Mouse (Mus musculus): ENCODE results near the gene Pcbp1. TPM values are rescaled to one million over a fixed set of nuclear protein-coding genes. Genes with fewer than 3 reads are reported as not detected.

The Pcbp1 gene
- polyA plus RNA-seq, 1 experiment from 2014 or later: 192 TPM

DNA sequence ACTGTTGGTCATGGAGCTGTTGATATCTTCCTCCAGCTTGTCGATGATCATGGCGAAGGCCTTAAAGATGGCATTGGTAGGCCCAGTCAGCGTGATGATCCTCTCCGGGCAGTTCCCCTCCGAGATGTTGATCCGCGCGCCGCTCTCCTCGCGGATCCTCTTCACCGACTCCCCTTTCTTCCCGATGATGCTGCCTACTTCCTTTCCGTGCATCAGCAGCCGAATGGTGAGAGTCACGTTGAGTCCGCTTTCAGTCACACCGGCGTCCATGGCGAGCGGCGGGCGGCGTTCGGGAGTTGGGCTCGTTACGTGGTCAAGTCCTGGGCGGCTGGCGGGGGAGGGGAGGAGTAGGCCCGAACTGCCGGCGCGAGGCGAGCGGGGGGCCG is 482 bp downstream of the Pcbp1 start:
- H3K27me3 ChIP-seq (ENCODE audit: control insufficient read depth, insufficient read depth, low read depth, low read length): no peaks in the 10 kb centered on the region
- H3K4me1 ChIP-seq (replicated peaks; ENCODE audit: control insufficient read depth, insufficient read depth, low read length): peaks cover 25% of the 10 kb centered on the region
- no peaks in the 10 kb centered on the region for H3K9me3 ChIP-seq (ENCODE audit: control insufficient read depth, low read length)
- WGBS: under 1% methylated on average over 36 of the region's 36 CpGs
- peak overlapping the region; percentile 89 for H3K4me2 ChIP-seq (ENCODE audit: low read depth, low read length)
- H3K4me3 ChIP-seq (ENCODE audit: low read length): peak overlapping the region; percentile 98
- peaks cover 15% of the 10 kb centered on the region for H3K36me3 ChIP-seq (ENCODE audit: control insufficient read depth, insufficient read depth, low read length)
- peak; percentile 54 for ATAC-seq (ENCODE audit: low read depth)
- peak overlapping the region; percentile 99 for H3K9ac ChIP-seq (ENCODE audit: low read length)
- peak overlapping the region; percentile 100 for H3K27ac ChIP-seq (ENCODE audit: low read length)

DNA sequence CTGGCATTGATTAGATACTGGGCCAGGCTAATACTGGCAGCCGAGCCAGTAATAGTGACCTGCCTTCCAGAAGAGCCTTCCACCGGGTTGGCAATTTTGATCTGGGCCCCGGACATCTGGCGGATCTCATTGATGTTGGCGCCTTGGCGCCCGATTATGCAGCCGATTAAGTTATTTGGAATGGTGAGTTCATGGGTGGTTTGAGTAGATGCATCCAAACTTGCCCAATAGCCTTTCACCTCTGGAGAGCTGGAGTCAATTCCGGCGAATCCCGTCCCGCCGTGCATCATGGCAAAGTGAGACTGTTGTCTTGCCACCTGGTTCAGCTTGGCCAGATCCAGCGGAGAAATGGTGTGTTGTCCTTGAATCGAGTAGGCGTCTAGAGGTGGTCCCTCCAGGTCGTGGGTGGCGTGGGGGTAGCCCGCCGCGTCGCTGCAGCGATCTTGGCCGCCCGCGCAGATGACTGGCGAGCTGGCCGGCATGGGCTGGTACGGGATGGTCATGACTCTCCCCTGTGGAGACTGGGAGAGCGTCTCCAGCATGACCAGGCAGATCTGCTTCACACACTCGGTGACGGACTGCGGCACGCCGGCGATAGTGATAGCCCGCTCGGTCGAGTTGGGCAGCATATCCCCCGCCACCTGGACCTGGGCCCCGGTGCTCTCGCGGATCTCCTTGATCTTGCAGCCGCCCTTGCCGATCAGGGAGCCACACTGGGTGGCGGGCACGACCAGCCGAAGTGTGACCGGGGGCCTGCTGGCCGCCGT is 1.1 kb downstream of the Pcbp1 start:
- peaks cover 15% of the 10 kb centered on the region for H3K36me3 ChIP-seq (ENCODE audit: control insufficient read depth, insufficient read depth, low read length)
- peaks cover 25% of the 10 kb centered on the region for H3K4me1 ChIP-seq (replicated peaks; ENCODE audit: control insufficient read depth, insufficient read depth, low read length)
- WGBS: under 1% methylated on average over 51 of the region's 51 CpGs
- ATAC-seq (ENCODE audit: low read depth): no peak; the same call in 1 of the 2 replicates
- peak overlapping the region; percentile 99 for H3K9ac ChIP-seq (ENCODE audit: low read length)
- H3K9me3 ChIP-seq (ENCODE audit: control insufficient read depth, low read length): no peaks in the 10 kb centered on the region
- H3K27ac ChIP-seq (ENCODE audit: low read length): peak overlapping the region; percentile 100
- H3K27me3 ChIP-seq (ENCODE audit: control insufficient read depth, insufficient read depth, low read depth, low read length): no peaks in the 10 kb centered on the region
- peak overlapping the region; percentile 89 for H3K4me2 ChIP-seq (ENCODE audit: low read depth, low read length)
- peak overlapping the region; percentile 98 for H3K4me3 ChIP-seq (ENCODE audit: low read length)

DNA sequence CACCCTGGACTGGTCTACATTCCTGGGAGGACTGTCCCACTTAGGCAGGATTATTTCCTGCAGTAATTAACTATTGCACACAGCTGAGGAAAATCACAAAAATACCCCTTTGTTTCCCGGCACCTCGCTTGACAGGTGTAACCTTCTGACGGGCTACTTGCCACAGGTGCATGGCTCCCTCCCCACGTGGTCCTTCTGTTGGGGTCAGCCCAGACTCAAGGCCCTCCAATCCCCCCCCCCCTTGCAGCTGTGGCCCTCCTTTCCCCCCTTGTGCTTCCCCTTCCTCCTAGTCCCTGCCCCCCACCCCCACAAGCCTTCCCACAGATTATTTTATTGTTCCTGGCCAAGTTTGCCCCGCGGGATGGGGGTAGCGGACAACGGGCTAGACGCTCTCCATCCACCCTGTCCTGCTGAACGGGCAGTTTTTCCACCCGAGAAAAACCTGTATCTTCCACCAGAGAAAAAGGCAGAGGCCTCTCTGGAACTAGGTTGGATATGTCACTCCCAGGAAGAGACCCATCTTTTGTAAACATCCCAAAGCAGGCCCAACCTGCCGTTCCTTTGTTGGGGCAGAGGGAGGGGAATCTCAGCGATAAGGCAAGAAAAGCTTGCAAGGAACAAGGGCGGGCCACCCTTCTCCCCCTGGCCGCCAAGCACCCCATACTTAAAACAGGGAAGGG is 2.2 kb downstream of the Pcbp1 start:
- under 1% methylated on average over 15 of the region's 15 CpGs for WGBS
- Histone ChIP-seq H3K4me3 (ENCODE audit: low read length) (peak overlapping the region; percentile 98), H3K27ac (ENCODE audit: low read length) (peak overlapping the region; percentile 92), H3K9me3 (ENCODE audit: control insufficient read depth, low read length) (no peaks in the 10 kb centered on the region), H3K9ac (ENCODE audit: low read length) (peak overlapping the region; percentile 85), H3K36me3 (ENCODE audit: control insufficient read depth, insufficient read depth, low read length) (peaks cover 10% of the 10 kb centered on the region; the same call in 1 of the 2 replicates), H3K4me2 (ENCODE audit: low read depth, low read length) (peak overlapping the region; percentile 89), H3K4me1 (replicated peaks; ENCODE audit: control insufficient read depth, insufficient read depth, low read length) (peaks cover 25% of the 10 kb centered on the region), H3K27me3 (ENCODE audit: control insufficient read depth, insufficient read depth, low read depth, low read length) (no peaks in the 10 kb centered on the region)
- ATAC-seq (ENCODE audit: low read depth): no peak

DNA sequence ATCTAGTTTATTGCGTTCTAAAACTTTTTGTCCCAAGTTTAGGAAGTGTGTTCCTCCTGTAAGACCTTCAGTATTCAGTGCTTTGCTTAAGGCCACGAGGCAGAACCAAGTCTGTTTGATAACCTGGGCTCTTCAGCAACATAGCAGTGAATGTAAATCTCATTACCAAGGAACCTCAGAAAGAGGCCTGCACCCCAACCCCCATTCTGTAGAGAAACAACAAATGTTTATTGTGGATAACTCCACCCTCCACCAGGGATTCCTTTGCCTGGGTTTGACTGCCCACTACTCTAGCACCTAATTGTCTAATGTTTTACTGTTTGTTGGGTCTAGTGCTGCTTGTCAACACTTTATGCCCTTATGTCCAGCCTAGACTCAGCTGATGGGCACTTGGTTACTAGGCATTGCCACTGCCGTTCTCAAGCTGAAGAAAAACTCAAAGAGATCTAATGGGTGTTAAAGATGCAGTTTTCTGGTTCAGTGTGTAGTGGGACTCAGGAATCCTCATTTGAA is 2.8 kb downstream of the Pcbp1 start:
- Histone ChIP-seq H3K27me3 (ENCODE audit: control insufficient read depth, insufficient read depth, low read depth, low read length) (no peaks in the 10 kb centered on the region), H3K9ac (ENCODE audit: low read length) (peak overlapping the region; percentile 85)
- 21% methylated on average over 3 of the region's 3 CpGs for WGBS

DNA sequence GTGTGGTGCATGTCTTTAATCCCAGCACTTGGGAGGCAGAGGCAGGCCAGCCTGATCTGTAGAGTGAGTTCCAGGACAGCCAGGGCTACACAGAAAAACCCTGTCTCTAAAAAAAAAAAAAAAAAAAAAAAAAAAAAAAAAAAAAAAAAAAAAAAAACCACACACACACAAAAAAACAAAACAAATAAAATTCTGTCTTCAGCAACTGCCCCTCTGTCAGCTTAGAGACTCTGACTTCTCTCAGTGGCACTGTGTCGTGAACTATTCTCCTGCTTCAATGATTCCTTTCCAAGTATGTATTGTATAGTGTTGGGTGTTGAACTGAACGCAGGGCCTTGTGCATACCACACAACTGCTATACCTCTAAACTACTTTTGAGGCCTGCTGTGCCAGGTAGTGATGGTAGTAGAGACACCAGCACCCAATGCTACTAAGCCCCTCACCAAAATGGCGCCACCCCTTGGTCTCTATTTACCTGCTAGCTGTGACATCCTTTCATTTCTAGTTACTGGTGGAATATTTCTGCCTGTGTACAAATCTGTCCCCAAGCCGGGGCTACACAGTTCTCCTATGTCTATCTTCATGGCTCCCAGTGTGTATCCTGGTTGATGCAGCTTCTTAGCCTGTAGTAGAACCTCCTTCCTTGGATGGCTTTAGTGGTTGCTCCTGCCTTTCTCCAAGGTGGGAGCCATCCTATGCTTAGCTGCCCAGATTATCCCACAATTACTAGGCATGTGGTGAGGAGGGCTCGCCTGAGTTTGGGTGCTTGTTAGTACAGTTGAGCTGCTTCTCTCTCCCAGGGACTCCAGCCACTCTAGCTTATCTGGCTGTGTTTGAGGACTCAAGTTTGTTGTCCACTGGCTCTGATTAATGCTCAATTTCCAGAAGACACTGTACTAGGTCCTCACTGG is 3.9 kb downstream of the Pcbp1 start:
- peaks cover 10% of the 10 kb centered on the region; the same call in 1 of the 2 replicates for H3K36me3 ChIP-seq (ENCODE audit: control insufficient read depth, insufficient read depth, low read length)
- no peaks in the 10 kb centered on the region for H3K9me3 ChIP-seq (ENCODE audit: control insufficient read depth, low read length)
- peak overlapping the region; percentile 0; the same call in 1 of the 2 replicates for H3K27ac ChIP-seq (ENCODE audit: low read length)
- ATAC-seq (ENCODE audit: low read depth): no peak
- 80% methylated on average over 5 of the region's 5 CpGs for WGBS
- H3K4me3 ChIP-seq (ENCODE audit: low read length): no peak overlapping the region
- peak overlapping the region; percentile 89 for H3K4me2 ChIP-seq (ENCODE audit: low read depth, low read length)
- no peaks in the 10 kb centered on the region for H3K27me3 ChIP-seq (ENCODE audit: control insufficient read depth, insufficient read depth, low read depth, low read length)
- peaks cover 15% of the 10 kb centered on the region for H3K4me1 ChIP-seq (replicated peaks; ENCODE audit: control insufficient read depth, insufficient read depth, low read length)
- no peak overlapping the region for H3K9ac ChIP-seq (ENCODE audit: low read length)

More for the DNA sequence above, 2.8 kb downstream of the Pcbp1 start:
- Histone ChIP-seq H3K27ac (ENCODE audit: low read length) (peak overlapping the region; percentile 92), H3K4me2 (ENCODE audit: low read depth, low read length) (peak overlapping the region; percentile 89), H3K4me3 (ENCODE audit: low read length) (peak overlapping the region; percentile 98), H3K36me3 (ENCODE audit: control insufficient read depth, insufficient read depth, low read length) (peaks cover 10% of the 10 kb centered on the region; the same call in 1 of the 2 replicates), H3K4me1 (replicated peaks; ENCODE audit: control insufficient read depth, insufficient read depth, low read length) (peaks cover 23% of the 10 kb centered on the region), H3K9me3 (ENCODE audit: control insufficient read depth, low read length) (no peaks in the 10 kb centered on the region)
- ATAC-seq (ENCODE audit: low read depth): no peak

DNA sequence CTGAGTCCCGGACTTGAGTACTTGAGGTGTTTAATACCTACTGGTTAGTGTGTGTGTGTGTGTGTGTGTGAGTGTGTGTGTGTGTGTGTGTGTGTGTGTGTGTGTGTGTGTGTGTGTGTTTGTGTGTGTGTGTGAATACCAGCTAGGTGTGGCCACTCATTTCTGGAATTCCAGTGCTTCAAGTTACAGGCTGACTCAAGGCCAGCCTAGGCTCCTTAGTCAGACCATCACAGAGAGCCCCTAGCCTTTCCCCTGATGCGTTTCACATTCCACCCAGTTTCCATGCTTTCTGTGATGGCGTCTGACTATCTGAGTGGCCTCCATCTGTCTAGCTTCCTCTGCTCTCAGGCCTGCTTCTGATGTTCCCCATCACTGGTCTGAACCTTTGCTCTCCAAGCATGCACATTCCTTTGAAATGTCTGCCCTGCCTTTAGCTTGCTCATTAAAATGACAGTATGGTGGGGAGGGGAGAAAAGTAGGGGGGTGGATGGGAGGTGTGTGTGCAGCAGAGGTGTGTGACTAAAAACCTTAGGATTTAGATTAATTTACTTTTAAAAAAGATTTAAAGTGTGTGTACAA is 6.3 kb downstream of the Pcbp1 start:
- Histone ChIP-seq H3K9ac (ENCODE audit: low read length) (no peak overlapping the region), H3K27me3 (ENCODE audit: control insufficient read depth, insufficient read depth, low read depth, low read length) (no peaks in the 10 kb centered on the region), H3K4me3 (ENCODE audit: low read length) (no peak overlapping the region), H3K9me3 (ENCODE audit: control insufficient read depth, low read length) (no peaks in the 10 kb centered on the region), H3K4me1 (replicated peaks; ENCODE audit: control insufficient read depth, insufficient read depth, low read length) (peaks cover 14% of the 10 kb centered on the region), H3K36me3 (ENCODE audit: control insufficient read depth, insufficient read depth, low read length) (peaks cover 7% of the 10 kb centered on the region; the same call in 1 of the 2 replicates), H3K27ac (ENCODE audit: low read length) (no peak overlapping the region), H3K4me2 (ENCODE audit: low read depth, low read length) (no peak overlapping the region)
- WGBS: 54% methylated on average over 3 of the region's 3 CpGs
- no peak for ATAC-seq (ENCODE audit: low read depth)

DNA sequence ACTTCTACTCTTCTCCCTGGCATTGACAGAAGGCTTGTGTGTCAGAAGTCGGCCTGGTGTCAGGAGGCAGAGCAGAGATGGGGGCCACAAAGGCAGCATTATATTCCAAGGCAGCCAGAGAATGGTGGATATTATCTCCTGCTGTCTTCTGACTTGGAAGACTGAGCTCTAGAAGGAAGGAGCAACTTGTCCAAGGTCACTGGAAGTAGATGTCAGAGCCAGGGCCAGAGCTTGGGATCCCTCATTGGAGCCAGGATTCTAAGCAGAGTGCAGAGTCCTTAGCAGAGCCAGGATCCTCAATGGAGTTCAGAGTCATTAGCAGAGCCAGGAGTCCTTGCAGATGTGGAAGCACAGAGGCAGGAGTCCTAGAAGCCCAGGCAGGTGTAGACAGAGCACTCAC is 10.1 kb downstream of the Pcbp1 start:
- Histone ChIP-seq H3K36me3 (ENCODE audit: control insufficient read depth, insufficient read depth, low read length) (no peaks in the 10 kb centered on the region), H3K27me3 (ENCODE audit: control insufficient read depth, insufficient read depth, low read depth, low read length) (no peaks in the 10 kb centered on the region), H3K4me2 (ENCODE audit: low read depth, low read length) (no peak overlapping the region), H3K4me3 (ENCODE audit: low read length) (no peak overlapping the region), H3K4me1 (replicated peaks; ENCODE audit: control insufficient read depth, insufficient read depth, low read length) (no peaks in the 10 kb centered on the region), H3K27ac (ENCODE audit: low read length) (no peak overlapping the region), H3K9ac (ENCODE audit: low read length) (no peak overlapping the region), H3K9me3 (ENCODE audit: control insufficient read depth, low read length) (no peaks in the 10 kb centered on the region)
- WGBS: 54% methylated on average over 1 of the region's 1 CpGs
- no peak for ATAC-seq (ENCODE audit: low read depth)

DNA sequence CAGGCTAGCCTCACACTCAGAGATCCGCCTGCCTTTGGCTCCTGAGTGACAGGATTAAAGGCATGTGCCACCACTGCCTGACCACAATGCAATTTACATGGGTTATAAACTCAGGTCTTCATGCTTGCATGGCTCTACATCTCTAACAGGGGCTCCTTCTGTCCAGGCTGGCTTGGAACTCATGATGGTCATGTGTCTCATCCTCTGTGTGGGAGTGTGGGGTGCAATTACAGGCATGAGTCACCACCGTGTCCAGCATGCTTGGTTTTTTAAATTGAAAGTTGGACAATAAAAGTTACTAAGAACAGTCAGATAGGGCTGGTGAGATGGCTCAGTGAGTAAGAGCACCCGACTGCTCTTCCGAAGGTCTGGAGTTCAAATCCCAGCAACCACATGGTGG is 12.8 kb downstream of the Pcbp1 start:
- Histone ChIP-seq H3K4me2 (ENCODE audit: low read depth, low read length) (no peak overlapping the region), H3K9ac (ENCODE audit: low read length) (no peak overlapping the region)

More for the DNA sequence above, 12.8 kb downstream of the Pcbp1 start:
- no peak overlapping the region for H3K4me3 ChIP-seq (ENCODE audit: low read length)
- no peaks in the 10 kb centered on the region for H3K36me3 ChIP-seq (ENCODE audit: control insufficient read depth, insufficient read depth, low read length)
- no peaks in the 10 kb centered on the region for H3K9me3 ChIP-seq (ENCODE audit: control insufficient read depth, low read length)
- 86% methylated on average over 4 of the region's 4 CpGs for WGBS
- H3K27me3 ChIP-seq (ENCODE audit: control insufficient read depth, insufficient read depth, low read depth, low read length): no peaks in the 10 kb centered on the region
- no peak for ATAC-seq (ENCODE audit: low read depth)
- H3K4me1 ChIP-seq (replicated peaks; ENCODE audit: control insufficient read depth, insufficient read depth, low read length): no peaks in the 10 kb centered on the region
- no peak overlapping the region for H3K27ac ChIP-seq (ENCODE audit: low read length)

All from lung, embryonic 16.5 days (tissue).